Mouse (Mus musculus): Measurements from ENCODE around the gene Sec14l2. TPM values are rescaled to one million over a fixed set of nuclear protein-coding genes. Genes with fewer than 3 reads are reported as not detected.

The Sec14l2 gene
- polyA plus RNA-seq, 1 experiment from 2014 or later = 0.42 TPM

DNA sequence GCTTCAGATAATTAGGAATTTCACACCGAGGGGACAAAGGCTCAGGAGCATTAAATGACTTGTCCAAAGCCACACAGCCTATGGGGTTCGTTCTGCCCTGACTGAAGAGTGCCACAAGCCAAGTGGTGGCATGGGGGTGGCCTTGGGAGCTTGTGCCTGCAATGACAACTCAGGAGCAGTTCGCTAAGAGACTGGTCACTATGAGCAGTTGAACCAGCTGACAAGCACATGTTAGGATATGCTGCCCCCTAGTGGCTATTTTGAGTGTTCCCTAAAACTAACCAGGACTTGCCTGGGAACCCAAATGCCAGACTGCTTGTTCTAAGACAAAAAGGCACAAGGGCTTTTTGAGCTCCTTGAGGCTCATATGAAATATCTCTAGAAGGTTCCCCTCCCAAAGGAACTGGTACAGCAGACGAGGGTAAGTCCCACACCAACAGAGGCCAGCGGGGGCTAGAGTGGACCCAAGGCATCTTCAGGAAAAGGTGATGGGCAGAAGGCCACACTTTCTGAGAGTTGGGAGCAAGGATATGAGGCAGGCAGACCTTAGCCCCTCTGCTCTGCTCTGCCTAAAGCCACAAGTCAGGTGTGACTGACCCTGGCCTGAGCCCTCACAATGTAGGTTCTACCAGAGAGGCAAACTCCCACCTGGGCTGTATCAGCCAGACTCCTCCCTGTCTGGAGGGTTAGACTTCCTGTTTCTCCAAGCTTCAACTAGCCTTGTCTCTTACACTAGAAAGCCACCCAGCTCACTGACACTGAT, 39.7 kb downstream of the Sec14l2 start:
- no peak overlapping the region for H3K27ac ChIP-seq (ENCODE audit: low read length)
- H3K9me3 ChIP-seq (replicated peaks; ENCODE audit: control insufficient read depth, low read length) = 0 out of 2 replicates have a peak, but pooled peaks cover 2% of the 10 kb centered on the region
- no peaks in the 10 kb centered on the region for H3K36me3 ChIP-seq (ENCODE audit: control insufficient read depth, insufficient read depth)
- H3K4me2 ChIP-seq (ENCODE audit: low read depth, low read length) = no peak overlapping the region
- WGBS = 36% methylated on average over 5 of the region's 5 CpGs
- ATAC-seq (replicated peaks; ENCODE audit: extremely low read depth, insufficient read depth, low FRiP score) = no peak
- no peak overlapping the region for H3K4me3 ChIP-seq (ENCODE audit: low read length)
- H3K4me1 ChIP-seq (ENCODE audit: control insufficient read depth, insufficient read depth, low read length) = no peaks in the 10 kb centered on the region
- H3K27me3 ChIP-seq (ENCODE audit: control insufficient read depth, insufficient read depth, low read length) = no peaks in the 10 kb centered on the region
- H3K9ac ChIP-seq (ENCODE audit: low read length) = no peak overlapping the region

DNA sequence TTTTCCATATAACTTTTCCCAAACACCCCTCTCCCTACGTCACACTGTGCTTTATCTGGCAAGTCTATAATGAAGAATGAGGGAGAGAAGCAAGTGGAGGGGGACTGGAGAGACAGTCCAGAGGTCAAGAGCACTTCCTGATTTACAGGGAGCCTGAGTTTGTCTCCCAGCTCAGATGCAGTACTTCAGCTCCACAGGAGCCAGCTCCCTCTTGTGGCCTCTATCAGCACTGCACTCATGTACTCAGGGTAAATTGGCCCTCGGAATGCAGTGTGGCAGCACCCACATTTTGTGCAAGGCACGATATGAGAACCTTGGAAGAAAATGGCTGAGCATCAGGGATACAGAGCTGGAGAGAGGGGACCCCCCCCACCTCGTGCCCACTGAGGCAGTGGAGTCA, 43.0 kb downstream of the Sec14l2 start:
- ATAC-seq (replicated peaks; ENCODE audit: extremely low read depth, insufficient read depth, low FRiP score) = no peak
- no peak overlapping the region for H3K27ac ChIP-seq (ENCODE audit: low read length)
- no peak overlapping the region for H3K9ac ChIP-seq (ENCODE audit: low read length)
- H3K4me3 ChIP-seq (ENCODE audit: low read length) = no peak overlapping the region
- H3K4me1 ChIP-seq (ENCODE audit: control insufficient read depth, insufficient read depth, low read length) = no peaks in the 10 kb centered on the region
- H3K4me2 ChIP-seq (ENCODE audit: low read depth, low read length) = no peak overlapping the region
- no peaks in the 10 kb centered on the region for H3K9me3 ChIP-seq (replicated peaks; ENCODE audit: control insufficient read depth, low read length)
- no peaks in the 10 kb centered on the region for H3K36me3 ChIP-seq (ENCODE audit: control insufficient read depth, insufficient read depth)
- WGBS = 14% methylated on average over 4 of the region's 4 CpGs
- no peaks in the 10 kb centered on the region for H3K27me3 ChIP-seq (ENCODE audit: control insufficient read depth, insufficient read depth, low read length)

DNA sequence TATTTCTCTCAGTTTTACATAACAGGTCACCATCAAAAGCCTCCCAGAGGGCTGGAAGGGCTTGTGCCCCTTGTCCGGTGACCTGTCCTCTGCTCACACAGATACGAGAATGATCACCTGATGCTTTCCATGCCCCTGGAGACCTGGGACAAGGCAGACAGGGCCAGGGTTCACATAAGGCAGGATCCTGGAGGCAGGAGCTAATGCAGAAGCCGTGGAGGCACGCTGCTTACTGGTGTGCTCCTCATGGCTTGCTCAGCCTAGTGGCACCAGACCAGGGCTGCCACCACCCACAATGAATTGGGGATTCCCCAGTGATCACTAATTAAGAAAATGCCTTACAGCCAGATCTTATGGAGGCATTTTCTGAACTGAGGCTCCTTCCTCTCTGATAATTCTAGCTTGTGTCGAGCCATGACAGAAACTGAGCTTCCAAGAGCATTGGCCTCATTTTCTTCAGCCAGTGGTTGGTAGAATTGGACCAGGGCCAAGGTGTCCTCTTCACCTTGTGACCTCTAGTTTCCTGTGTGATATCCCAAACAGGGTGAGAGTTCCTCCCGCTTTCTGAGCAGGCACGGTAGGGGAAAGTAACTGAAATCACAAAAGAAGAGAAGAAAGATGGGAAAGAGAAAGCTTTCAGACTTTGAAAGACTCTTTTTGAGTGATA, 44.8 kb downstream of the Sec14l2 start:
- Histone ChIP-seq H3K36me3 (ENCODE audit: control insufficient read depth, insufficient read depth) (no peaks in the 10 kb centered on the region), H3K4me1 (ENCODE audit: control insufficient read depth, insufficient read depth, low read length) (no peaks in the 10 kb centered on the region), H3K4me2 (ENCODE audit: low read depth, low read length) (no peak overlapping the region), H3K9me3 (replicated peaks; ENCODE audit: control insufficient read depth, low read length) (no peaks in the 10 kb centered on the region), H3K4me3 (ENCODE audit: low read length) (no peak overlapping the region), H3K27me3 (ENCODE audit: control insufficient read depth, insufficient read depth, low read length) (no peaks in the 10 kb centered on the region), H3K9ac (ENCODE audit: low read length) (no peak overlapping the region), H3K27ac (ENCODE audit: low read length) (no peak overlapping the region)
- no peak for ATAC-seq (replicated peaks; ENCODE audit: extremely low read depth, insufficient read depth, low FRiP score)
- 76% methylated on average over 7 of the region's 7 CpGs for WGBS

DNA sequence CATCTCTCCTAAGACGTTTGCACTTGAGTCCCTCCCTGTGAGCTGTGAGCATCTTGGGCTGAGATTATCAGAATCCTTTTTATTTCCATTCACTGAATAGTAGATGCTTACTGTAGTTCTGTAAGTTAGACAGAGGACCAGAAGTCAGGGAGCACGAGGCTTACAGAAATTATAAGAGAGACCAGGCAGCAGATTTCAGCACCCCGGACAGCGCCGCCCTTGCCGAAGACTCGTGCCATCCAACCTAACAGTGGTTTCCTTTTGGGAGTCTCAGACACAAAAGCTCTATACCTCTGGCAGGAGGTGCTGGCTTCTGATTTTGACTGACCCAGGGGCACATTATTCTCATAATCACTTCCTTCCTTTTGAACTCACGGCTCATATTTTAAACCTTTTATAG, 46.6 kb downstream of the Sec14l2 start:
- no peaks in the 10 kb centered on the region for H3K36me3 ChIP-seq (ENCODE audit: control insufficient read depth, insufficient read depth)
- H3K4me3 ChIP-seq (ENCODE audit: low read length) = no peak overlapping the region
- H3K27ac ChIP-seq (ENCODE audit: low read length) = no peak overlapping the region
- H3K9ac ChIP-seq (ENCODE audit: low read length) = no peak overlapping the region
- no peaks in the 10 kb centered on the region for H3K27me3 ChIP-seq (ENCODE audit: control insufficient read depth, insufficient read depth, low read length)
- no peak for ATAC-seq (replicated peaks; ENCODE audit: extremely low read depth, insufficient read depth, low FRiP score)
- no peak overlapping the region for H3K4me2 ChIP-seq (ENCODE audit: low read depth, low read length)
- WGBS = 10% methylated on average over 8 of the region's 8 CpGs
- no peaks in the 10 kb centered on the region for H3K4me1 ChIP-seq (ENCODE audit: control insufficient read depth, insufficient read depth, low read length)
- no peaks in the 10 kb centered on the region for H3K9me3 ChIP-seq (replicated peaks; ENCODE audit: control insufficient read depth, low read length)

DNA sequence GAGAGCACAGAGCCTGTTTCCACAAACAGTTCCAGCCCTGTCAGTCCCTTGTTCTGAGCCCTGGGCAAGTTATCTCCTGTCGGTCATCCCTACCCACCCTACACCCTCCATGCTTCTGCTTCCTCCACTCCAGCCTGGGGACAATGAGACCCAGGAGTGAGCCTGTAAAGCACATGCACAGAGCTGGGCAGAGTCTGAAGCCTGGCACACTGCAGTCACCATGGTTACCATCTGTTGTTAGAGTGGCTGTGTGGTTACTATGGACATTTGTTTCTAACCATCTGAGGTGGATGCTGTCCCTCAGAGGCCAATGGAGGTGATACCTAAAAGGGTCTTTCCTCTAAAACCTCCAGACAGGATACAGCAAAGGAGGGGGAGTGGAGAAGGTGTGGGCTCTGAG, 53.6 kb downstream of the Sec14l2 start:
- Histone ChIP-seq H3K27ac (ENCODE audit: low read length) (no peak overlapping the region), H3K9ac (ENCODE audit: low read length) (no peak overlapping the region), H3K36me3 (ENCODE audit: control insufficient read depth, insufficient read depth) (no peaks in the 10 kb centered on the region), H3K27me3 (ENCODE audit: control insufficient read depth, insufficient read depth, low read length) (no peaks in the 10 kb centered on the region), H3K4me3 (ENCODE audit: low read length) (no peak overlapping the region), H3K9me3 (replicated peaks; ENCODE audit: control insufficient read depth, low read length) (no peaks in the 10 kb centered on the region), H3K4me2 (ENCODE audit: low read depth, low read length) (no peak overlapping the region), H3K4me1 (ENCODE audit: control insufficient read depth, insufficient read depth, low read length) (no peaks in the 10 kb centered on the region)
- WGBS = 75% methylated on average over 1 of the region's 1 CpGs
- no peak for ATAC-seq (replicated peaks; ENCODE audit: extremely low read depth, insufficient read depth, low FRiP score)

DNA sequence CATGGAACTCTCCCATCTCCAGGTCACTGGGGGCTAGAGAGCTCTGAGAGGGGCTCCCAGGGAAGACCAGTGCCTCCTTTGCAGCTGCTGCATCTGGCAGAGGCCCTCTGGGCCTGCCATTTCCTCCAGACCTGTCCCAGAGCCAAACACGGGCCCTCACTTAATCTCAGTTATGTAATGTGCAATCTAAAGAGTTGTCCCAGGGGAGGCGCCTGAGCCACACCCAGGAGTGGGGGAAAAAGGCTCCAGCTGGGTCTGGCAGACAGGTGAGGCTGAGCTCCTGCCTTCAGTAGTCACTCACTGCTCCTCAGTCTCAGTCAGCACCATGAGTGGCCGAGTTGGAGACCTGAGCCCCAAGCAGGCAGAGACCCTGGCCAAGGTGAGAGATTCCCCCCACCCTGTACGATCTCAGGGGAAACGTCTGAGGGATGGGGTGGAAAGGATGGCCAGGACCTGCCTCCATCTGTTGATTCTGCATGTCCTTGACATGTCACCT, 58.5 kb downstream of the Sec14l2 start, which contains the start of gene Sec14l3:
Sec14l3 (plus strand) TSS at position 215 of the 496 bp plus-strand sequence.
- Histone ChIP-seq H3K4me3 (ENCODE audit: low read length) (no peak within 1 kb of the TSS), H3K4me1 (ENCODE audit: control insufficient read depth, insufficient read depth, low read length) (no peaks in the 10 kb centered on the region), H3K9ac (ENCODE audit: low read length) (no peak within 1 kb of the TSS), H3K36me3 (ENCODE audit: control insufficient read depth, insufficient read depth) (no peaks in the 10 kb centered on the region), H3K27ac (ENCODE audit: low read length) (no peak within 1 kb of the TSS), H3K27me3 (ENCODE audit: control insufficient read depth, insufficient read depth, low read length) (no peaks in the 10 kb centered on the region), H3K4me2 (ENCODE audit: low read depth, low read length) (no peak within 1 kb of the TSS), H3K9me3 (replicated peaks; ENCODE audit: control insufficient read depth, low read length) (no peaks in the 10 kb centered on the region)
- WGBS = 45% methylated on average over 5 of the region's 5 CpGs
- no peak for ATAC-seq (replicated peaks; ENCODE audit: extremely low read depth, insufficient read depth, low FRiP score)

DNA sequence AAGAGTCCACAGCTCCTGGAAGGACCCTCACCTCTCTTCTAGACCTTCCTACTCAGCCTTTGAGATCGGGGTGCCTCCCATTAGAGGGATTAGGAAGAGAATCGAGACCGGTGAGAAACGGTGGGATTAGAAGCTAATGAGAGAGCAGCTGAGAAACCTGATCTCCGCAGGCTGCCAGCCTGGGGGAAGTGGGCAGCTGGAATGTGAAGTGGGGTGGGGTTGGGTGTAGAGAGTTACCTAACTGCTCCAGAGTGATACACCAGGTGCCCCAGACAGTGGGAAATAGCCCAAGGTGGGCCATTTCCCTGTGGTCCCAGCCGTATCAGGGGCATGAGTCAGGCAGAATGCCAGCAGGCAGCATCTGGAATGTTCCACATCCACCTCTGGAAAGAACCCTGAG, 60.2 kb downstream of the Sec14l2 start:
- no peak for ATAC-seq (replicated peaks; ENCODE audit: extremely low read depth, insufficient read depth, low FRiP score)

DNA sequence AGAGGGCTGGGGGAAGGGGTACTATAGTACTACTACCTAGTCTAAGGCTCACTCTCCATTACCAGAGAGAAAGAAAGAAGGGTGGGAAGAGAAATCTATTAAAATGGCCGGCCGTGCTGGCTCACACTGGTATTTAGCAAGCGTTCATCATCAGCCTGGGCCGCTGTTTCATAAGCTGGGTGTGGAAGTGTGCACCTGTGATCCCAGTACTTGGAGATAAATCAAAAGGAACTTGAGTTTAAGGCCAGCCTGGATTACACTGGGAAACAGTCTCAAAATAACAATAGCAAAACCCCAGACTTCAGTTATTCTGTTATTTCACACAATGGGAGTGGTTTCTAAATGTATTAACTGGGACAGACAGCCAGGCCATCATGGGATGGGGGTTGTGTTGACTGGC, 60.7 kb downstream of the Sec14l2 start:
- Histone ChIP-seq H3K4me1 (ENCODE audit: control insufficient read depth, insufficient read depth, low read length) (no peaks in the 10 kb centered on the region), H3K4me2 (ENCODE audit: low read depth, low read length) (no peak overlapping the region), H3K27ac (ENCODE audit: low read length) (no peak overlapping the region), H3K4me3 (ENCODE audit: low read length) (no peak overlapping the region), H3K36me3 (ENCODE audit: control insufficient read depth, insufficient read depth) (no peaks in the 10 kb centered on the region), H3K9me3 (replicated peaks; ENCODE audit: control insufficient read depth, low read length) (no peaks in the 10 kb centered on the region), H3K9ac (ENCODE audit: low read length) (no peak overlapping the region), H3K27me3 (ENCODE audit: control insufficient read depth, insufficient read depth, low read length) (no peaks in the 10 kb centered on the region)
- 82% methylated on average over 4 of the region's 4 CpGs for WGBS
- ATAC-seq (replicated peaks; ENCODE audit: extremely low read depth, insufficient read depth, low FRiP score) = no peak

More for the DNA sequence above, 60.2 kb downstream of the Sec14l2 start:
- no peak overlapping the region for H3K27ac ChIP-seq (ENCODE audit: low read length)
- H3K27me3 ChIP-seq (ENCODE audit: control insufficient read depth, insufficient read depth, low read length) = no peaks in the 10 kb centered on the region
- H3K9me3 ChIP-seq (replicated peaks; ENCODE audit: control insufficient read depth, low read length) = no peaks in the 10 kb centered on the region
- no peak overlapping the region for H3K4me2 ChIP-seq (ENCODE audit: low read depth, low read length)
- H3K9ac ChIP-seq (ENCODE audit: low read length) = no peak overlapping the region
- H3K4me1 ChIP-seq (ENCODE audit: control insufficient read depth, insufficient read depth, low read length) = no peaks in the 10 kb centered on the region
- no peaks in the 10 kb centered on the region for H3K36me3 ChIP-seq (ENCODE audit: control insufficient read depth, insufficient read depth)
- H3K4me3 ChIP-seq (ENCODE audit: low read length) = no peak overlapping the region
- 45% methylated on average over 6 of the region's 6 CpGs for WGBS

DNA sequence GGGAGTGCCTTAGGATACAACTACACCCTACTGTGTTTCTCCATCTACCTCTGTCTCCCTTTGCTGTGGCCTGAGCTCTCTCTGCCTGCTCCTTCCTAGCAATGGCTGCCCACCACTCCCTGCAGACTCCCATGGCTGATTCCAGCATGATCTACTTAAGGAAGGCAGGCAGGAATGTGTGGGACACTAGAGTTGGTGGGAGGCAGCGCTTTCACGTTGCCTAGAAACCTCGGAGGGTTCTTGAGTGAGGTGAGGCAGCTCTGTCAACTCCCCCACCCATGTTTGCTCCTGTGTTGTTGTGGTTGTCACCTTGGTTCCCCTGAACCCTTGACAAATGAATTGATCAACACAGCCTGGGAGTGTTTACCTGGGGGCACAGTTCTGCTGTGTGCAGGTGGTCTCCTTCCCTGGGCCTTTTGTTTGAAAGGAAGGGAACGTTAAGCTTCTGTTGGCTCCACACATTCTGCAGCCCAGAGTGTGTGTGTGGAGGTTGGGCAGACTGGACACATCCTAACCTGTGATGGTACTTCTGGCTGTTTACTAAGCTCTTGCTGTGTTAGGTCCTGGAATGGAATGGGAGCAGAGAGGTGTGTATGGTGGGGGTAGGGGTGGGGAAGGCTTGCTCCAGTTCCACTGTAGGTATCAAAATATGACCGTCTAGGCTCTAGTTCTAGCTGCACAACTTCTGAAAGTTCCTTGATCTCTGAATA, 62.2 kb downstream of the Sec14l2 start:
- ATAC-seq (replicated peaks; ENCODE audit: extremely low read depth, insufficient read depth, low FRiP score) = no peak
- Histone ChIP-seq H3K27me3 (ENCODE audit: control insufficient read depth, insufficient read depth, low read length) (no peaks in the 10 kb centered on the region), H3K4me2 (ENCODE audit: low read depth, low read length) (no peak overlapping the region), H3K36me3 (ENCODE audit: control insufficient read depth, insufficient read depth) (no peaks in the 10 kb centered on the region), H3K9ac (ENCODE audit: low read length) (no peak overlapping the region), H3K4me1 (ENCODE audit: control insufficient read depth, insufficient read depth, low read length) (no peaks in the 10 kb centered on the region), H3K27ac (ENCODE audit: low read length) (no peak overlapping the region), H3K9me3 (replicated peaks; ENCODE audit: control insufficient read depth, low read length) (no peaks in the 10 kb centered on the region), H3K4me3 (ENCODE audit: low read length) (no peak overlapping the region)
- WGBS = 58% methylated on average over 5 of the region's 5 CpGs
